Mouse (Mus musculus) midbrain, embryonic 14.5 days (tissue): ENCODE measurements around the gene Nebl. TPM values are rescaled to one million over a fixed set of nuclear protein-coding genes. Genes with fewer than 3 reads are reported as not detected.

Experiments used
- ATAC-seq: fragments of 200-750 bp; cut with Nextera tagmentation; 2 replicates; pipeline ENCODE4 v1.8.0; 2017; ENCODE audit warnings: moderate number of reproducible peaks, moderate library complexity; ENCODE audit not compliant: low FRiP score, low TSS enrichment
- DNase-seq: peaks from one replicate; pipeline ENCODE4 v3.0.0-alpha.2; 2015
- H3K27ac ChIP-seq: fragments of 300-500 bp; sonication (generic); replicated peaks from 2 replicates; pipeline ENCODE4 v1.5.1; 2014; ENCODE audit warnings: mild to moderate bottlenecking, low read depth, low read length, moderate library complexity
- H3K27me3 ChIP-seq: fragments of 300-500 bp; sonication (generic); 2 replicates; pipeline ENCODE4 v1.6.1; 2014; ENCODE audit warnings: low read length, control low read depth, mixed read lengths; ENCODE audit not compliant: control insufficient read depth, insufficient read depth
- H3K36me3 ChIP-seq: fragments of 300-500 bp; sonication (generic); 2 replicates; pipeline ENCODE4 v1.6.1; 2014; ENCODE audit warnings: low read length, control low read depth; ENCODE audit not compliant: control insufficient read depth, insufficient read depth
- H3K4me1 ChIP-seq: fragments of 300-500 bp; sonication (generic); 2 replicates; pipeline ENCODE4 v1.6.1; 2014; ENCODE audit warnings: mild to moderate bottlenecking, antibody characterized with exemption, low read length, control low read depth; ENCODE audit not compliant: control insufficient read depth, insufficient read depth
- H3K4me2 ChIP-seq: fragments of 300-500 bp; sonication (generic); 2 replicates; pipeline ENCODE4 v1.6.1; 2014; ENCODE audit warnings: mild to moderate bottlenecking, low read length, moderate library complexity
- H3K4me3 ChIP-seq: fragments of 300-500 bp; sonication (generic); replicated peaks from 2 replicates; pipeline ENCODE4 v1.5.1; 2014; ENCODE audit warnings: low read depth, low read length
- H3K9ac ChIP-seq: fragments of 300-500 bp; sonication (generic); replicated peaks from 2 replicates; pipeline ENCODE4 v1.6.1; 2014; ENCODE audit warnings: mild to moderate bottlenecking, low read length, moderate library complexity
- H3K9me3 ChIP-seq: fragments of 300-500 bp; sonication (generic); 2 replicates; pipeline ENCODE4 v1.6.1; 2016; ENCODE audit warnings: low read length, control low read depth, mixed read lengths; ENCODE audit not compliant: control insufficient read depth
- WGBS: fragments of 180-500 bp; shearing (Covaris S2); extraction: QIAGEN DNeasy Blood & Tissue Kit; methylation state at CpG from one replicate; pipeline ENCODE4 v1.1.7; 2014; 5-methylcytosine and 5-hydroxymethylcytosine counted together
- polyA plus RNA-seq: library from polyadenylated mRNA; unstranded; fragments of >200 nt; fragmentation: Nextera tagmentation; extraction: Ambion mirVana; gene quantifications from 2 replicates; pipeline ENCODE4 v1.2.1, GENCODE M21; 2014

Nebl gene
- polyA plus RNA-seq, 1 experiment from 2014 or later = 6.7 TPM

GRCm38 (mm10) chr2:17638631-17639030 lies 92.6 kb downstream of the Nebl start:
- H3K9ac ChIP-seq = no peak overlapping the region
- H3K4me1 ChIP-seq = peaks cover 7% of the 10 kb centered on the region; the same call in 1 of the 2 replicates
- peak; percentile 55; the same call in 1 of the 2 replicates for ATAC-seq
- no peaks in the 10 kb centered on the region for H3K36me3 ChIP-seq
- H3K9me3 ChIP-seq = no peaks in the 10 kb centered on the region
- DNase-seq = peak; percentile 73
- peak overlapping the region; percentile 24; the same call in 1 of the 2 replicates for H3K4me2 ChIP-seq
- H3K27ac ChIP-seq = no peak overlapping the region
- H3K4me3 ChIP-seq = no peak overlapping the region
- no peaks in the 10 kb centered on the region for H3K27me3 ChIP-seq
- WGBS = 10% methylated on average over 5 of the region's 5 CpGs

GRCm38 (mm10) chr2:17623931-17624330 lies 107.3 kb downstream of the Nebl start:
- DNase-seq (no peak), ATAC-seq (no peak)
- H3K4me2 ChIP-seq = no peak overlapping the region
- H3K4me1 ChIP-seq = no peaks in the 10 kb centered on the region
- no peaks in the 10 kb centered on the region for H3K36me3 ChIP-seq
- no peaks in the 10 kb centered on the region for H3K9me3 ChIP-seq
- WGBS = 70% methylated on average over 3 of the region's 3 CpGs
- H3K27ac ChIP-seq = no peak overlapping the region
- no peak overlapping the region for H3K9ac ChIP-seq
- H3K4me3 ChIP-seq = no peak overlapping the region
- H3K27me3 ChIP-seq = no peaks in the 10 kb centered on the region

- 17% methylated on average over 3 of the region's 3 CpGs for WGBS
- ATAC-seq = no peak
- no peak overlapping the region for H3K4me3 ChIP-seq
- peaks cover 6% of the 10 kb centered on the region; the same call in 1 of the 2 replicates for H3K4me1 ChIP-seq
- H3K9me3 ChIP-seq = no peaks in the 10 kb centered on the region
- H3K9ac ChIP-seq = no peak overlapping the region
- DNase-seq = peak; percentile 42
- no peak overlapping the region for H3K27ac ChIP-seq
- no peaks in the 10 kb centered on the region for H3K36me3 ChIP-seq
- H3K4me2 ChIP-seq = no peak overlapping the region
- H3K27me3 ChIP-seq = no peaks in the 10 kb centered on the region
Observed at GRCm38 (mm10) chr2:17610259-17610658, 121.0 kb downstream of the Nebl start.

- no peaks in the 10 kb centered on the region for H3K9me3 ChIP-seq
- DNase-seq = no peak
- no peak overlapping the region for H3K4me2 ChIP-seq
- no peak overlapping the region for H3K9ac ChIP-seq
- H3K27me3 ChIP-seq = no peaks in the 10 kb centered on the region
- ATAC-seq = no peak
- WGBS = 67% methylated on average over 4 of the region's 4 CpGs
- H3K27ac ChIP-seq = no peak overlapping the region
- H3K4me3 ChIP-seq = no peak overlapping the region
- H3K36me3 ChIP-seq = no peaks in the 10 kb centered on the region
- peaks cover 7% of the 10 kb centered on the region; the same call in 1 of the 2 replicates for H3K4me1 ChIP-seq
Observed at GRCm38 (mm10) chr2:17603573-17603972, 127.7 kb downstream of the Nebl start.

- H3K4me3 ChIP-seq = no peak overlapping the region
- H3K9ac ChIP-seq = no peak overlapping the region
- no peak for ATAC-seq
Observed at GRCm38 (mm10) chr2:17600652-17601051, 130.6 kb downstream of the Nebl start.

GRCm38 (mm10) chr2:17599860-17600259 lies 131.4 kb downstream of the Nebl start:
- Histone ChIP-seq H3K4me1 (peaks cover 7% of the 10 kb centered on the region; the same call in 1 of the 2 replicates), H3K27me3 (no peaks in the 10 kb centered on the region), H3K36me3 (no peaks in the 10 kb centered on the region), H3K4me3 (no peak overlapping the region), H3K9me3 (no peaks in the 10 kb centered on the region), H3K9ac (no peak overlapping the region), H3K27ac (no peak overlapping the region), H3K4me2 (no peak overlapping the region)
- 9% methylated on average over 4 of the region's 4 CpGs for WGBS
- ATAC-seq (no peak), DNase-seq (peak; percentile 34)

More at GRCm38 (mm10) chr2:17600652-17601051, 130.6 kb downstream of the Nebl start:
- Histone ChIP-seq H3K9me3 (no peaks in the 10 kb centered on the region), H3K4me1 (peaks cover 7% of the 10 kb centered on the region; the same call in 1 of the 2 replicates), H3K4me2 (no peak overlapping the region), H3K27me3 (no peaks in the 10 kb centered on the region), H3K27ac (no peak overlapping the region), H3K36me3 (no peaks in the 10 kb centered on the region)
- DNase-seq = no peak
- WGBS = 70% methylated on average over 2 of the region's 2 CpGs

GRCm38 (mm10) chr2:17597932-17598331 lies 133.3 kb downstream of the Nebl start:
- H3K9ac ChIP-seq = no peak overlapping the region
- peaks cover 3% of the 10 kb centered on the region; the same call in 1 of the 2 replicates for H3K9me3 ChIP-seq
- H3K36me3 ChIP-seq = no peaks in the 10 kb centered on the region
- H3K4me3 ChIP-seq = no peak overlapping the region
- no peak overlapping the region for H3K4me2 ChIP-seq
- no peak for ATAC-seq
- H3K27ac ChIP-seq = no peak overlapping the region
- peaks cover 7% of the 10 kb centered on the region; the same call in 1 of the 2 replicates for H3K4me1 ChIP-seq
- 38% methylated on average over 2 of the region's 2 CpGs for WGBS
- no peak for DNase-seq
- no peaks in the 10 kb centered on the region for H3K27me3 ChIP-seq

- DNase-seq = no peak
- Histone ChIP-seq H3K4me2 (no peak overlapping the region), H3K36me3 (no peaks in the 10 kb centered on the region), H3K4me1 (no peaks in the 10 kb centered on the region), H3K9me3 (peaks cover 3% of the 10 kb centered on the region; the same call in 1 of the 2 replicates), H3K9ac (no peak overlapping the region), H3K27me3 (no peaks in the 10 kb centered on the region), H3K4me3 (no peak overlapping the region), H3K27ac (no peak overlapping the region)
- no peak for ATAC-seq
- WGBS = 91% methylated on average over 3 of the region's 3 CpGs
Observed at GRCm38 (mm10) chr2:17589669-17590068, 141.6 kb downstream of the Nebl start.

- Histone ChIP-seq H3K4me1 (no peaks in the 10 kb centered on the region), H3K27ac (no peak overlapping the region), H3K27me3 (no peaks in the 10 kb centered on the region), H3K9me3 (no peaks in the 10 kb centered on the region), H3K36me3 (no peaks in the 10 kb centered on the region), H3K4me3 (no peak overlapping the region), H3K9ac (no peak overlapping the region), H3K4me2 (no peak overlapping the region)
- no peak for DNase-seq
- ATAC-seq = no peak
- 93% methylated on average over 6 of the region's 6 CpGs for WGBS
Observed at GRCm38 (mm10) chr2:17585329-17585992, 145.8 kb downstream of the Nebl start.
